Mouse (Mus musculus) heart, adult 18-20 months (tissue): ENCODE results near the gene Pacs1. TPM values are rescaled to one million over a fixed set of nuclear protein-coding genes. Genes with fewer than 3 reads are reported as not detected.

ENCODE experiments used
- DNase-seq, 2 experiments: peaks; one replicate each; pipeline ENCODE4 v3.0.0; 2021 to 2022; ENCODE audit warnings: mixed read lengths in 1 of 2
- long read RNA-seq, 2 experiments: library from polyadenylated mRNA; stranded (forward); transcript quantifications; one replicate each; pipeline ENCODE4 v2.0.0; 2021
- total RNA-seq, 2 experiments: library from RNA; stranded (reverse); gene quantifications; 2 replicates each; pipeline ENCODE4 v1.2.3; 2021

Gene Pacs1
- total RNA-seq = 10 to 100 TPM; 21.8 to 22.7 TPM
- long read RNA-seq, experiment 1, full-length matches to known transcripts = 15 of 22 reads
- long read RNA-seq, experiment 1, partial matches to known transcripts = 3 of 22 reads
- long read RNA-seq, experiment 1, other reads (novel, unspliced or antisense) = 4 of 22 reads
- long read RNA-seq, experiment 2, full-length matches to known transcripts = 6 of 11 reads
- long read RNA-seq, experiment 2, partial matches to known transcripts = 0 of 11 reads
- long read RNA-seq, experiment 2, other reads (novel, unspliced or antisense) = 5 of 11 reads

- peak; percentile 91 to 95 for DNase-seq
Observed at GRCm38 (mm10) chr19:5272801-5273733, at the start of gene Pacs1. TSS of gene Pacs1 (minus strand) at chr19:5273119.

- no peak for DNase-seq
Observed at GRCm38 (mm10) chr19:5313189-5313588, 40.3 kb upstream of the Pacs1 start.

- no peak for DNase-seq
Observed at GRCm38 (mm10) chr19:5309025-5309424, 36.1 kb upstream of the Pacs1 start.

GRCm38 (mm10) chr19:5306968-5307734 is 34.2 kb upstream of the Pacs1 start:
- DNase-seq = peak in 1 of 2 experiments; percentile 14

- DNase-seq = no peak
Observed at GRCm38 (mm10) chr19:5306279-5306678, 33.4 kb upstream of the Pacs1 start.

GRCm38 (mm10) chr19:5302455-5302854 is 29.5 kb upstream of the Pacs1 start:
- DNase-seq = peak; percentile 43 to 62

GRCm38 (mm10) chr19:5300588-5300987 is 27.7 kb upstream of the Pacs1 start:
- DNase-seq = no peak

GRCm38 (mm10) chr19:5297903-5298800 is 25.2 kb upstream of the Pacs1 start, which contains the start of gene Gal3st3:
TSS of gene Gal3st3 (plus strand) at chr19:5298331.
- DNase-seq = no peak

- no peak for DNase-seq
Observed at GRCm38 (mm10) chr19:5296630-5297029, 23.7 kb upstream of the Pacs1 start.

GRCm38 (mm10) chr19:5295736-5296075 is 22.8 kb upstream of the Pacs1 start:
- DNase-seq = no peak

GRCm38 (mm10) chr19:5294972-5295735 is 22.2 kb upstream of the Pacs1 start, which contains the start of gene Sf3b2:
TSS of gene Sf3b2 (minus strand) at chr19:5295455.
- peak; percentile 99 for DNase-seq

- no peak for DNase-seq
Observed at GRCm38 (mm10) chr19:5278381-5278780, 5.5 kb upstream of the Pacs1 start.

GRCm38 (mm10) chr19:5277140-5277539 is 4.2 kb upstream of the Pacs1 start:
- DNase-seq = no peak

- no peak for DNase-seq
Observed at GRCm38 (mm10) chr19:5276531-5276930, 3.6 kb upstream of the Pacs1 start.

GRCm38 (mm10) chr19:5275736-5276135 is 2.8 kb upstream of the Pacs1 start:
- no peak for DNase-seq

- no peak for DNase-seq
Observed at GRCm38 (mm10) chr19:5274641-5275040, 1.7 kb upstream of the Pacs1 start.

- DNase-seq = peak; percentile 62 to 63
Observed at GRCm38 (mm10) chr19:5273916-5274315, 997 bp upstream of the Pacs1 start.

- peak; percentile 40 to 45 for DNase-seq
Observed at GRCm38 (mm10) chr19:5272326-5272795, 558 bp downstream of the Pacs1 start.

GRCm38 (mm10) chr19:5271430-5271829 is 1.5 kb downstream of the Pacs1 start:
- peak in 1 of 2 experiments; percentile 5 for DNase-seq

- DNase-seq = no peak
Observed at GRCm38 (mm10) chr19:5269392-5269791, 3.5 kb downstream of the Pacs1 start.
